Mouse (Mus musculus) stomach, postnatal 0 days (tissue): ENCODE measurements around the gene Isoc2a.

Experiments
- CTCF ChIP-seq: IDR thresholded peaks from 2 replicates; pipeline ENCODE4 v1.5.1; 2016; ENCODE audit warnings: antibody characterized with exemption, low read depth, mild to moderate bottlenecking, moderate library complexity
- EP300 ChIP-seq: optimal IDR thresholded peaks from 2 replicates; pipeline ENCODE3; 2016; ENCODE audit warnings: antibody characterized with exemption

- no peak for TF ChIP-seq EP300
- TF ChIP-seq CTCF: peak; percentile 44
Measured at GRCm38 (mm10) chr7:4934160-4934914, 57.4 kb downstream of the Isoc2a start.
